Mouse (Mus musculus) G1E (cell line): Measurements from ENCODE around the gene Sorl1. TPM values are rescaled to one million over a fixed set of nuclear protein-coding genes. Genes with fewer than 3 reads are reported as not detected.
"Not testable (repeated sequence)": the region's sequence is repeated elsewhere in the genome, so short reads cannot be mapped to it uniquely, and the experiment has no call there.

Source experiments
- ATAC-seq: 2 replicates; pipeline ENCODE4 v1.8.0; 2016; ENCODE audit warnings: mild to moderate bottlenecking; ENCODE audit not compliant: insufficient number of reproducible peaks, poor library complexity, low FRiP score, severe bottlenecking; ENCODE audit errors: extremely low read depth
- DNase-seq: peaks from one replicate; pipeline ENCODE4 v3.0.0; 2012; ENCODE audit warnings: low spot score
- H3K27me3 ChIP-seq: 2 replicates; pipeline ENCODE4 v1.6.1; 2012; ENCODE audit warnings: mild to moderate bottlenecking, low read length, inconsistent platforms; ENCODE audit not compliant: insufficient read depth
- H3K36me3 ChIP-seq: replicated peaks from 2 replicates; pipeline ENCODE3; 2012; ENCODE audit warnings: mild to moderate bottlenecking, inconsistent platforms
- H3K4me1 ChIP-seq: 2 replicates; pipeline ENCODE4 v1.6.1; 2012; ENCODE audit warnings: low read depth, low read length, inconsistent platforms, mixed read lengths; ENCODE audit not compliant: insufficient read depth
- H3K4me3 ChIP-seq: 2 replicates; pipeline ENCODE4 v1.5.1; 2012; ENCODE audit warnings: low read depth, mild to moderate bottlenecking, inconsistent platforms, low read length, moderate library complexity, mixed read lengths
- H3K9me3 ChIP-seq: replicated peaks from 2 replicates; pipeline ENCODE4 v1.6.1; 2012; ENCODE audit warnings: inconsistent platforms
- CTCF ChIP-seq: IDR thresholded peaks from 2 replicates; pipeline ENCODE4 v1.5.1; 2012; ENCODE audit warnings: low read depth, low read length, inconsistent platforms, mixed read lengths
- GATA1 ChIP-seq: IDR thresholded peaks from 2 replicates; pipeline ENCODE4 v1.6.1; 2012; ENCODE audit warnings: borderline replicate concordance, low read length, inconsistent platforms, mixed read lengths
- GATA2 ChIP-seq: IDR thresholded peaks from 2 replicates; pipeline ENCODE4 v1.6.1; 2012; ENCODE audit warnings: low read depth, low read length, inconsistent platforms, borderline replicate concordance
- POLR2AphosphoS5 ChIP-seq: IDR thresholded peaks from 2 replicates; pipeline ENCODE4 v1.6.1; 2012; ENCODE audit warnings: low read depth, low read length, inconsistent platforms; ENCODE audit not compliant: insufficient replicate concordance
- TAL1 ChIP-seq: conservative IDR thresholded peaks from 2 replicates; pipeline ENCODE4 v1.6.1; 2012; ENCODE audit warnings: low read depth, low read length, inconsistent platforms, mixed read lengths
- polyA plus RNA-seq: library from polyadenylated mRNA; stranded (reverse); fragments of >175 nt; gene quantifications from 2 replicates; pipeline ENCODE4 v1.2.3, GENCODE M21; 2012
- total RNA-seq, 2 experiments: library from RNA; stranded (forward) in 1 of 2; stranded (reverse) in 1 of 2; fragments of 200-1000 nt in 1 of 2; fragments of >200 nt in 1 of 2; fragmentation: Nextera tagmentation in 1 of 2; gene quantifications; 2 replicates each; pipeline ENCODE4 v1.2.3; 2014 to 2017

Gene Sorl1
- total and polyA plus RNA-seq, 3 experiments = under 0.01 to 0.05 TPM; not detected in 1

DNA sequence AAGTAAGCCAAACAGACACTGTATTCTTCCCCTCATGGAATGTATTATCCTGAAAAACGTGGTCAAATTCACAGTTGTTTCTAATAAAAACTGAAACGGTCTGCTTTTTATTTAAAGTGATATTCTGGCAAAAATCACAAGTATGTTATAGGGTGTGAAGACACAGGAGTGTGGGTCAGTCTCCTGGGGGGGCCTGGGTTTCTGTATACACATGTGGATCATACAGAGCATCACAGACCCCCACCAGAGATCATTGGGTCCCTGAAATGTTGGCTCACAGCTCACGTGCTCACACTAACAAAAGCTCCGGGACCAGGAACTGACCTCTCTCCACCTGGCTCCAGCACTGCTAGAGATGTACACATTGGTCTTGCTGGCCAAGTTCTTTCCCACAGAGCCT lies 60.7 kb downstream of the Sorl1 start:
- Histone ChIP-seq H3K9me3 (no peaks in the 10 kb centered on the region), H3K27me3 (no peaks in the 10 kb centered on the region), H3K36me3 (no peaks in the 10 kb centered on the region), H3K4me3 (no peak overlapping the region), H3K4me1 (no peaks in the 10 kb centered on the region)
- DNase-seq (no peak), ATAC-seq (no peak)
- no peak for TF ChIP-seq POLR2AphosphoS5
- no peak for TF ChIP-seq CTCF
- no peak for TF ChIP-seq TAL1
- TF ChIP-seq GATA1 = no peak
- TF ChIP-seq GATA2 = no peak

- H3K4me3 ChIP-seq = no peak overlapping the region
- no peak for ATAC-seq
- TF ChIP-seq TAL1 (no peak), GATA2 (no peak), POLR2AphosphoS5 (no peak), GATA1 (no peak), CTCF (no peak)
- no peaks in the 10 kb centered on the region for H3K27me3 ChIP-seq
- H3K36me3 ChIP-seq = no peaks in the 10 kb centered on the region
- no peak for DNase-seq
- no peaks in the 10 kb centered on the region for H3K4me1 ChIP-seq
- no peaks in the 10 kb centered on the region for H3K9me3 ChIP-seq
Measured at GRCm38 (mm10) chr9:42062269-42062668, 61.8 kb downstream of the Sorl1 start.

DNA sequence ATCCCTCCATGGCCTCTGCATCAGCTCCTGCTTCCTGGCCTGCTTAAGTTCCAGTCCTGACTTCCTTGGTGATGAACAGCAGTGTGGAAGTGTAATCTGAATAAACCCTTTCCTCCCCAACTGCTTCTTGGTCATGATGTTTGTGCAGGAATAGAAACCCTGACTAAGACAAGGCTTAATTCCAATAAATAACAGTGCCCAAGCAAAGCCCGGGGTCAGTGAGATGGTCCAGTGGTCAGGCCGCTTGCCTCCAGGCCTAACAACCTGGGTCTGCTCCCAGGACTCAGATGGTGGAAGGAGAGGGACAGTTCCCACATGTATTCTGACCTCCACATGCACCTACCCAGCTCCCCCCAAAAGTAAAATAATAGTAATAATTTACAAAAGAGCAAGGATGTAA lies 65.1 kb downstream of the Sorl1 start:
- H3K4me1 ChIP-seq, ATAC-seq, H3K4me3 ChIP-seq, H3K9me3 ChIP-seq, H3K36me3 ChIP-seq, DNase-seq, H3K27me3 ChIP-seq: not testable (repeated sequence)

DNA sequence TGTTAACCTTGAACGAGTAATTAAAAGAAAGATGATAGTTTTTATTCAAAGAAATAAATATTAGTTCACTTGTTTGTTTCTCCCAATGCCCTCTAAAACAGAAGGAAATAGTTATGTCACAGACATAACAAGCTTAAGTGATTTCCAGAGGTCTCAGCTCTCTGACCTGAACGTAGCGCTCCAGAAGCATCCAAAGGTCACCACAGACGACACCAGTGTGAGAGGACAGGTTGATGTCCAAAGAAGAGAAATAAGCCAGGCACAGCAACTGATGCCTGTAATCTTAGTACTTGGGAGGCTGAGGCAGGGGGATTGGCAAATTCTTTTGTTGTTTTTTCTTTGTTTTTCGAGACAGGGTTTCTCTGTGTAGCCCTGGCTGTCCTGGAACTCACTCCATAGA lies 67.5 kb downstream of the Sorl1 start:
- H3K4me1 ChIP-seq = no peaks in the 10 kb centered on the region
- TF ChIP-seq GATA1 = no peak
- TF ChIP-seq CTCF = no peak
- no peak for TF ChIP-seq TAL1
- no peak for TF ChIP-seq POLR2AphosphoS5
- TF ChIP-seq GATA2 = no peak
- H3K9me3 ChIP-seq = peaks cover 9% of the 10 kb centered on the region
- DNase-seq (no peak), ATAC-seq (no peak)
- no peak overlapping the region for H3K4me3 ChIP-seq
- H3K36me3 ChIP-seq = no peaks in the 10 kb centered on the region
- no peaks in the 10 kb centered on the region for H3K27me3 ChIP-seq

GRCm38 (mm10) chr9:42055378-42055777 lies 68.7 kb downstream of the Sorl1 start:
- peaks cover 9% of the 10 kb centered on the region for H3K9me3 ChIP-seq
- TF ChIP-seq CTCF = no peak
- TF ChIP-seq GATA1 = no peak
- no peak for TF ChIP-seq TAL1
- TF ChIP-seq GATA2 = no peak
- TF ChIP-seq POLR2AphosphoS5 = no peak
- H3K4me3 ChIP-seq = no peak overlapping the region
- no peaks in the 10 kb centered on the region for H3K27me3 ChIP-seq
- H3K4me1 ChIP-seq = no peaks in the 10 kb centered on the region
- DNase-seq (no peak), ATAC-seq (no peak)
- H3K36me3 ChIP-seq = no peaks in the 10 kb centered on the region

DNA sequence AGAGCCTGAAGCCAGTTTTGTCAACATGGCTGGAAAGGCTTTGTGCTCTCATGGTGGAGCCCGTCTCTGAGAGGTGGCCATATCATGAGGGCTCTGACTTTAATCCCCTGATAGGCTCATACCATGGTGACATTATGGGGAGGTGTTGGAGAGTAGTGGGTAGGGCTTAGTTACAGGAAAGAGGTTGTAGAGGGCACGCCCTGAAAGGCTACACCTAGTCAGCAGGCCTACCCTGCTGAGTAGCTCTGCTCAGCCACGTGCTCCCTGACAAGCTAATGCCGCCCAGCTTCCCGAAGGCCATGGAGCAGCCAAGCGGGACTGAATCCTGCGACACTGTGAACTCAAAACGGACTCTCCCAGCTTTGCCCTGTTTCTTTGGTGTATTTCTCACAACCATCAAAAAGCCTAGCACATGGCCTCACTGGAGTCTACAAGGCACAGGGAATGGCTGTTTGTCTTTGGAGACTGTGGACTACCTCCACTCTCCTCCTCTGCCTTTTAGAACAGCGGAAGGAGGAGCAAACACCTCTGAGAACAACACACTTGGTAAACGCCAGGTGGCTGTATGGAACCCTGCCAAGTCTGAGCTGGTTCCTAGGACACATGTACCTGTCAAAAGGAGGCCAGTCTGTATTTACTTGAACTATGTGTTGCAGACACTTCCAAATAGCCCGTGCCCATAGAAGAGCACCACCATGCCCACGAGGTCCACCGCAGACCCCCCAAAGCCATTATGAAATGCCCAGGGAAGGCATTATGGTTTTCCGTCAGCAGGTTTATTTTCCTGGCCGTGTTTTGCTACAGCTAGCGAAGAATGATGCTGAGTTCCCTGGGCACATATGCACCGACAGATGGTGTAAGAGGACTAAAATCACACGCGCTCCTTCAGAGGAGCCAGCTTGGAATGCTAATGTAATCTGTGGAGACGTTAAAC lies 69.5 kb downstream of the Sorl1 start:
- TF ChIP-seq CTCF (no peak), GATA2 (no peak), GATA1 (no peak), POLR2AphosphoS5 (no peak), TAL1 (no peak)
- no peak for ATAC-seq
- no peak for DNase-seq
- Histone ChIP-seq H3K9me3 (peaks cover 9% of the 10 kb centered on the region), H3K4me3 (no peak overlapping the region), H3K36me3 (no peaks in the 10 kb centered on the region), H3K27me3 (no peaks in the 10 kb centered on the region), H3K4me1 (no peaks in the 10 kb centered on the region)
